Mouse (Mus musculus) urinary bladder, adult 18-20 months (tissue): ENCODE results near the gene Gm20715.
A peak's percentile ranks its signal among the peaks of the same experiment; 100 is the strongest.
"Not testable (repeated sequence)": the region's sequence is repeated elsewhere in the genome, so short reads cannot be mapped to it uniquely, and the experiment has no call there.

Source experiments
- DNase-seq, 2 experiments: peaks; one replicate each; pipeline ENCODE4 v3.0.0; 2022; ENCODE audit warnings: low spot score in 2 of 2, mixed read lengths in 2 of 2

Gene Gm20715

DNA sequence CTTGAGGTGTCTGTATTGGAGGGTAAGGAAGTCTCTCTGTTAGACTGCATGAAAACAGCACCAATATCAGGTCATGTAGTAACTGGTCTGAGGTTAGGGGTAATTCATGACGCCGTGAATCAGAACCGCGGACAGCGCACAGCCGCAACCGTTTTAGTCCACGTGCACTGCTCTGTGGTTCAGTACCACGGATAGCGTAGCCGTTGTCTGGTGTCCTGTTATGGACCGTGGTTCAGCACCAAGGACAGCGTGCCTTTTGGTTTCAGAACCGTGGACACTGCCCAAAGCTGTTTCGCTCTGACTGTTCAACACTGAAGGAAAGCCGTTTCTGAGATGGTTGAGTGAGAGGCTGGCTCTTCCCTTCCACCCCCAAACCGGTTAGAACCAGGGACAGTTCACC, at the start of gene Gm20715:
Gm20715 (plus strand) TSS at position 235 of the 400 bp plus-strand sequence.
- DNase-seq: peak; percentile 88 to 91

DNA sequence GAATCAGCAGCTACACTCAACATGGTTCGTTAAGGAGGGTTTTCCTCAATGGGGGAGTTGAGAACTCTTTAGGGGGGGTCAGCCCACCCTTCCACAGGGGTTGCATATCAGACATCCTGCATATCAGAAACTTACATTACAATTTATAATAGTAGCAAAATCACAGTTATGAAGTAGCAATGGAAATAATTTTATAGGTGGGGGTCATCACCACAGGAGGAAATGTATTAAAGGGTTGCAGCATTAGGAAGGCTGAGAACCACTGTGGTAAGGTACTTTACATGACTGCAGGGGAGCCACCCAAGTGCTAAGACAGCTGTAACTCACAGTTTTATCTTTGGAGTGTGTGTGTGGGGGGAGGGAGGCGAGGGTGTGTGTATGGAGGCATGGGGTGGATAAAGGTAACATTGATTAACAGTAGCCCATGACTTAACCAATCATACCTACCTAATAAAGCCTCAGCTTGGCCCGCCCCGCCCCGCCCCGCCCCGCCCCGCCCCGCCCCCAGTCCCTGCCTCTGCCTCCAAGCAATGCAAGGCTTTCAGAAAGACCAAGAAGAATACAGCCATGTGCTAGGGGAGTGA, 49.5 kb upstream of the Gm20715 start:
- no peak for DNase-seq

DNA sequence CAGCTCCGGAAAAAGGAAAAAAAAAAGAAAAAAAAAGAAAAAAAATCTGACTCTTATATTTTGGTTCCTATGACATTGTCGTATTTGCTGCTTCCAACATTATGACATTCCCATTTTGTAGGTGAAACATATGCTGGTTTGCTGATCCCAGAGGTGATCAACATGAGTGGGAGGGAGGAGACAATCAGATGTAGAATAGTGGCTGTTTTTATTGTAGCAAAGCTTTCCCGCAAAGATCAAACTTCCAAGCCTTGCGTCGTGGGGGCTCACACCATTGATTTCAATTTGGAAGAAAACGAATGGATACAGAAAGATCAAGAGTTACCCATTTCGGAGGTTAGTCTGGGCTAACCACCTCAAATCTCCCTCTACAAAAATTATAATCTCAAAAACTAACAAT, 48.3 kb upstream of the Gm20715 start:
- no peak for DNase-seq

DNA sequence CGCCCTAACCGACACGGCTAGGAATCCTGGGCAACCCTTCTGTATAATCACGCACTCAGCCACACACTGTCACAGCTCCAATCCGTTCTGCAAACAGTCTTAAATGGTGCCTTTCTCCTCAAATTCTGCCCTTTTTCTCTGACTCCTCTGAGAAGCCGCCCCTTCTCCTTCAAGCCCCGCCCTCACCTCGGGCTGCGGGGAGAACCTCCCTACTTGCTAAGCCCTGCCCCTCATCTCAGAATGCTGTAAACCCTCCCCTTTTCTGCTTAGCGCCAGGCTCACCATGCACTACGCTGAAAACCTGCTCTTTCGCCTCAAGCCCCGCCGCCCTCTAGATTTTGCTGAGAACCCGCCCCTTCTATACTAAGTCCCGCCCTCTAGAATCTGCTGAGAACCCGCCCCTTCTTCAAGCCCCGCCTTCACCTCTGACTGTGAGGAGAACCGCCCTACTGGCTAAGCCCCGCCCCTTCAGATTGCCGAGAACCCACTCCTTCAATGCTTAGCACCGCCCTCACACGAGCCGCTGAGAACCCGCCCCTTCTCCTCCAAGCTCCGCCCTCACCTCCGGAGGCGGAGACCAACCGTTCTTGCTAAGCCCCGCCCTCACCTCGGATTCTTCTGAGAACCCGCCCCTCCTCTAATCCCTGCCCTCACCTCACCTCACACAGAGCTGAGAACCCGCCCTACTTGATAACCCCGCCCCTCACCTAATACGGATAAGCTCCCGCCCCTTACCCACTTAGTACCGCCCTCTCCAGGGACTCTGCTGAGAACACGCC, 47.6 kb upstream of the Gm20715 start:
- DNase-seq: peak; percentile 98 to 99

DNA sequence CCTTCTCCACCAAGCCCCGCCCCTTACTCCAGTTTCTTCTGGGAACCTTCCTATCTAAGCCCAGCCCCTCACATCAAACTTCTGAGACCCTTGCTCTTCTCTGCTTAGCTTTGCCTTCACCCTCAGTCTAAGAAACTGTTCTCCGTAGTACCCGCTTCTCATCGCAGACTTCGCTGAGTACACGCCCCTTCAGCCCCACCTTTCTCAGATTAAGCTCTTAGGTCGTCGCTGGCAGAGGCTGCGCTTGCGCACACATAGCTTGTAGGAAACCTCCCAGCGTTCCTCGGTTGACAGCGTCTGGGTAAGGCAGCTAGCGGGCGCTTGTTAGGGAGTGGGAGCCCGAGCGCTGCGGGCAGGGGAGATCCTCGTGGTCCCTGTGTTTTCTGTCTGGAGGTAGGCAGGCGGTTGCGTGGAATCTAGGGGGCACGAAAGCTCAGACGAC, 47.0 kb upstream of the Gm20715 start, which contains the start of gene Zfp78:
Zfp78 (plus strand) TSS at position 234 of the 442 bp plus-strand sequence.
- DNase-seq: no peak

DNA sequence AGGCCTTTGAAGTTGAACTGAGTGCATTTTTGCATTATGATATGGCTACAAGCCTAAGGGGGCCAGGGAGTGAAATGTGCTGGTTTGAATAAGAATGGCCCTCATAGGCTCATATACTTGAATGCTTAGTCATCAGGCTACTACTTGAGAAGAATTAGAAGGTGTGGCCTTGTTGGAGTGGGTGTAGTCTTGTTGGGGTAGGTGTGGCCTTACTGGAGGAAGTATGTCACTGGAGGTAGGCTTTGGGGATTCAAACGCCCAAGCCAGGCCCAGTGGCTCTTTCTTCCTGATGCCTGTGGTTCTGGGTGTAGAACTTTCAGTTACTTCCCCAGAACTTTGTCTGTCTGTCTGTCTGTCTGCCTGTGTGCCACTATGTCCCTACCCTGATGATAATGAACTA, 45.3 kb upstream of the Gm20715 start:
- DNase-seq: no peak

DNA sequence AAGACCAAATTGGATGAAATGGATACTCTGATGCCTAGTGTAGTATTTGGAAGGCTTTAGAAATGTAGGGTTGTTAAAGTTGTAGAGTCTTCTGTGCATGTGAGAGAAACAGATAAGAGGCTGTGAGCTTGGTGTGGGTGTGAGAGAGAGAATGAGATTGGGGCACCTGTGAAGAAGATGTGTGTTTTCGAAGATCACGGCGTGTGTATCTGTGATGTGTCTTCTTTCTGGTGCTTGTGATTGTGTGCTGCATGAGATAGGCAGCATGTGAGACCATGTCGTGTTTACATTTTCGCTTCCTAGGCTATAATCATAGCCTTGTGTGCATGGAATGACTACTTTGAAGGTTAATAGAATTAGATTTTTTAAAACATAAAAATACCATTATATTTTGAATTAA, 42.9 kb upstream of the Gm20715 start:
- DNase-seq: no peak

DNA sequence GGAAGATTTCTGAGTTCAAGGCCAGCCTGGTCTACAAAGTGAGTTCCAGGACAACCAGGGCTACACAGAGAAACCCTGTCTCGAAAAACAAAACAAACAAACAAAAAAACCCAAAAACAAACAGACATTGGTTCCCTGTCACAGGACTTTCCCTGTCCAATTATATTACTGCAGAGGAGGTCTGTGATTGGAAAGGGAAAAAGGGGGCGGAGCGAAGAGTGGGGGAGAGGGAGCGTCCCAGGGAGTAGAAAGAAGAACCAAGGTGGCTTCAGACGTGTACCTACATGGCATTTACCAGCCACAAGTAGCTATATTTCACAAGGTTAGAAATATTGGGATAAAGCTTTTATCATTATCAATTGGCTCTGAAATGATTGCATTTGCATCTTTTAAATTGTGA, 41.9 kb upstream of the Gm20715 start:
- not testable (repeated sequence) for DNase-seq

DNA sequence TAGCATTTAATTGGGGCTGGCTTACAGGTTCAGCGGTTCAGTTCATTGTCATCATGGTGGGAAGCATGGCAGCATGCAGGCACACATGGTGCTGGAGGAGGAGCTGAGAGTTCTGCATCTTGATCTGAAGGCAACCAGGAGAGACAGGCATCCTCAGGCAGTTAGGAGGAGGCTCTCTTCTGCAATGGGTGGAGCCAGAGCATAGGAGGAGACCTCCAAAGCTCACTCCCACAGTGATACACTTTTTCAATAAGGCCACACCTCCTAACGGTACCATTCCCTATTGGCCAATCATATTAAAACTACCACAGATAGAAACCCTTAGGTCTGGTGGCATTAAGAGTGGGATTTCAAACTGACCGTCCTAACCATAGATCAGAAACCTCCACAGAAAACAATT, 40.6 kb upstream of the Gm20715 start:
- DNase-seq: no peak

DNA sequence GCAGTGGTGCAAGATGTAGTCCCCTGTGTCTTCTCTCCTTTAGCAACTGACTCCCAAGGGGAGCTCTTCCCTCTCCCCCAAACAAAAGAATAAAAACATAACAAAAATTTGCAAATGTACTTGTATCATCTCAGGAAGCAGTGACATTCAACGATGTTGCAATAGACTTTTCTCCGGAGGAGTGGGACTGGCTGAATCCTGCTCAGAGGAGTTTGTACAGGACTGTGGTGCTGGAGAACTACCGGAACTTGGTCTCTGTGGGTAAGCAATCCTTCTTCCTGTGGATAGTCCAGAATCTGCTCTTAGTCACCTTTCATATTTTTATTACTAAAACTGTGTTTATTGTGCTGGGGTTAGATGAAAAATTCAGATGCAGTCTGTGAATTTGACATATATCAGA, 37.1 kb upstream of the Gm20715 start:
- DNase-seq: no peak

DNA sequence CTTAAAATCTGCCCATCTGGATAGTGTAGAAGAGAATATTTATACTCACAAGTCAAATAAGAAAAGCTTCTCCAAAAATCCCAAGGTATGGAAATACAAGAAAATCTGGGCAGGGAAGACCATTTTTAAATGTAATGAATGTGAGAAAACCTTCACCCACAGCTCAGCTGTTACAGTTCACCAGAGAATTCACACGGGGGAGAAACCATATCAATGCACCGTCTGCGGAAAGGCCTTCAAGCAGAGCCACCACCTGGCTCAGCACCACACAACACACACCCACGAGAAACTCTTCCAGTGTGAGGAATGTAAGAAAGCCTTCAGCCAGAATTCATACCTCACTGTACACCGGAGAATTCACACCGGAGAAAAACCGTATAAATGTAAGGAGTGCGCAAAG, 31.6 kb upstream of the Gm20715 start:
- no peak for DNase-seq

DNA sequence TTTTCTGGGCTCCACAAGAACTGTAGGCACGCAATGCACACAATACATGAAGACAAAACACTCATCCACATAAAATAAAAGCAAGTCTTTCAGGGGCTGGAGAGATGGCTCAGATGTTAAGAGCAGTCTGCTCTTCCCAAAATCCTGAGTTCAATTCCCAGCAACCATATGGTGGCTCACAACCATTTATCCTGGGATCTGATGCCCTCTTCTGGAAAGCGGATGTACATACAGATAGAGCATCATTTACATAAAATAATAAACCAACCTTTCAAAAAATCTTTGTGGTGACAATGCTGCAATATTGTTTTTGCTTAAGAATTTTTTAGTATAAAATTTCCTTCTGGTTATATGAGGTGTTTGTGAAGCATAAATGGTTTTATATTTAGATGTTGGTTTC, 28.6 kb upstream of the Gm20715 start:
- no peak for DNase-seq

DNA sequence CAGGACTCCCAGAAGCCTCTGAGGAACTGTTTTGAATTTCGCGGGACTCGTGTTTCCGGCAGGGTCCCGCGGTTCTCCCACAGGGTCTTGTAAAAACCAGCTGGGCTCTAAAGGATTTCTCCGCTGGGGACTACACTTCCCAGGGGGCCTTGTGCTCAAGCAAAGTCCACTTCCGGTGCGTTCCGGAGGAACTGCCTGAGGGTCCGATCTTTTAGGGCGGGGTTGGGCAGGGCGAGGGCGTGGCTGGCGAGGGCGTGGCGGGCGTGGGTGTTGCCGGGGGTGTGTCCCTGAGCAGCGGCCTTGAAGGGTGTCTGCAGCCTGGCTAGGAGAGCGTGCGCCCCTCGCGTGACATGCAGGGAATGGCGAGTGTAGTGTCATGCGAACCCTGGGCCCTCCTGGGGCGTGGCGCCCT, 27.0 kb upstream of the Gm20715 start, which contains the start of gene Zfp28:
Zfp28 (plus strand) TSS at position 252 of the 412 bp plus-strand sequence.
- peak; percentile 88 to 89 for DNase-seq

DNA sequence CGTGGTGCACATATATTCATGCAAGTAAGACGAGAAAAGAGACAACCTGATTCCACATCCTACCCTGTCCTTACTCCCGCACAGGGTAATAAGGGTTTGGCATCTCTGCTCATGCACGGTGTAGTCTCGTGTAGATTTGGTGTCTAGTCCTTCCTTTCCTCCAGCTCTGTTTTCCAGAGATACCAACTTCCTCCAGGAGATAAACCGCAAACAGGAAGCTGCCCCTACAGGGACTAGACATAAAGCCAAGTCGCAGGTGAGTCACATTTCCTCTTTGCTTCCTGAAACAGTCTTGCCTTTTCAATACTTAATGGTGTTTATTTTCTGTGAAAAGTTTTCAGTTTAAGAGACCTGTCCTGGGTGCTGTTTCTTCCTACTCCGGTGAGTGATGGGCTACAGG, 26.1 kb upstream of the Gm20715 start:
- no peak for DNase-seq

DNA sequence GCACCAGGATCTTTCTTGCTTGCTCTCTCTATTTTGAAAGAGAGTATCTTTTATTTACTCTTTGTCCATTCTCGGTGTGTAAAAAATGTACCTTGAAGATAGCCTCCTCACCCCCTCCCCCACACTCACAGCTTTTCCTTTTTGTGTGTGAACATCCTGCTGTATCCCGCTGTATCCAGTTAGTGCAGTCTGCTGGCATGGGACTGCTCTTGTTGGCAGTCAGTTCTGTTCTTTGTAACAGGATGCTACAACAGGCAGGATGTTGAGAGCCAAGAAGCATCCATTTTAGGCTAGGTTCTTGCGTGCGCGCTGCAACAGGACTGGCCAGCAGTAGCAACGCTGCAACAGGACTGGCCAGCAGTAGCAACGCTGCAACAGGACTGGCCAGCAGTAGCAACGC, 23.1 kb upstream of the Gm20715 start:
- no peak for DNase-seq

DNA sequence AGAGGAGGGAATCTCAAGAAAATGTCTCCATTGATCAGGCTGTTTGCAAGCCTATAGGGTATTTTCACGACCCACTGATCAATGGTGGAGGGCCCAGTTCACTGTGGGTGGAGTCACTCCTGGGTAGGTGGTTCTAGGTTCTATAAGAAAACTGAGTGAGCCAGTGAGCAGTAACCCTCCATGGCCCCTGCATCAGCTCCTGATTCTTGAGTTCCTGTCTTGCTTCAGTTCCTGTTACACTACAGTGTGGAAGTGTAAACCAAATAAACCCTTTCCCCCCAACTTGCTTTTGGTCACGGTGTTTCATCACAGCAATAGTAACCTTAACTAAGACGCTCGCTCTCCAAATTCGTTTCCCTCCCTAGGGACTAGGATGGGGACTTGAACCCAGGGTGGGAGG, 21.1 kb upstream of the Gm20715 start:
- no peak for DNase-seq

DNA sequence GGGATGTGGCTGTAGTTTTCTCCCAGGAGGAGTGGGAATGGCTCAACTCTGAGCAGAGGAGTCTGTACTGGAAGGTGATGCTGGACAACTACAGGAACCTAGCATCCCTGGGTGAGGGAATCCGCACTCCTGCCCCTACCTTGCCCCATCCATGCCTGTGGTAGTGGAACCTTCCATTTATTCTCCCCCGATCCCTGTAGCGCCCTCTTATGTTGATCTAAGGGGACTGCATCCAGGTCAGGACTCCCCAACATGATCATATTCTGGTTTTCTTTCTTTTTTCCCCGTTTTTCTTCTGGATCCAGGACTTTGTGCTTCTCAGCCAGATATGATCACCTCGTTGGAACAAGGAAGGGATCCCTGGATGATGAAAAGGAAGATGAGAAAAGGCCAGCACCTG, 20.6 kb upstream of the Gm20715 start:
- DNase-seq: no peak

DNA sequence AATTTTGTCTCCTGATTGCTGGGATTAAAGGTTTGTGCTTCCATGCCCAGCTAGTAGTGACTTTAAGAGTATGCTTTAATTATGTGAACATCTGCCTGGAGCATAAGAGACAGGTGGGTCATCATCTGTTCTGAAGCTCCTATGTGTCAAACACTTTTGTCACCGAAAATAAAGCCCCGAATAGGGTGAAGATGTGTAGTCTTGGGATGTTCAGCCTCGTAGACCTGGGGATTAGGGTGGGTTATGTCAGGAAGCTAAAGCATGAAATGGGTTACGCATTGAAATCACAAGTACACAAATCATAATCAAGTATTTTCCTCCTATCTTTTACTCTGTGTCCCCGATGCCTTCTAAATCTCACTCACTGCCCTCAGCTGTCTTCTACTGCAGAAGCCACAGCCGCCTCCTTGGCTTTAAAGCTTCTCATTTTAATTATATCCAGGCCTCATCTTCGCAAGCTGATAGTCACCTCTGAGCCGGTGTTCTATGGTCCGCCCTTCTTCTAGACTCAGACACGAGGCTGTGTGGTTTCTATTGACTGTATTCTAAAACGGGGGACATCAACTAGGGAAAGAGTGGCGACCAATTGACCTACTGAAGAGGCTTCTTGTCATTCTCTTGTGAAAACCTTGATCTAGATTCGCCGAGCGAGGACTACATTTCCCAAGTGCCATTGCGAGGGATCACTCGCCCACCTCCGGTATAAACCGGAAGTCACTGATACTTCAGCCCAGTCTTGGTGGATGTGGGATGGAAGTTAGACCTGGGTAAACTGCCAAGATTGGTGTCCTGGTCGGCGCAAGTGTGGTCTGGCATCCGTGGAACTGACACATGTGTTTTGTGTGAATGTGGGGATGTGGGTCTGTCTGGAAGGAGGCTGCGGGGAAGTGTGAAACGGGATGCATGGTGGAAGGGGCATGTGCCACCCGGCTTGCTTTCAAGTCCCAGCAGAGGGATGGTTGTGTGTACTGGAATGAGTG, 11.8 kb upstream of the Gm20715 start, which contains the start of gene Smim17:
Smim17 (plus strand) TSS at position 720 of the 980 bp plus-strand sequence.
- DNase-seq: no peak

DNA sequence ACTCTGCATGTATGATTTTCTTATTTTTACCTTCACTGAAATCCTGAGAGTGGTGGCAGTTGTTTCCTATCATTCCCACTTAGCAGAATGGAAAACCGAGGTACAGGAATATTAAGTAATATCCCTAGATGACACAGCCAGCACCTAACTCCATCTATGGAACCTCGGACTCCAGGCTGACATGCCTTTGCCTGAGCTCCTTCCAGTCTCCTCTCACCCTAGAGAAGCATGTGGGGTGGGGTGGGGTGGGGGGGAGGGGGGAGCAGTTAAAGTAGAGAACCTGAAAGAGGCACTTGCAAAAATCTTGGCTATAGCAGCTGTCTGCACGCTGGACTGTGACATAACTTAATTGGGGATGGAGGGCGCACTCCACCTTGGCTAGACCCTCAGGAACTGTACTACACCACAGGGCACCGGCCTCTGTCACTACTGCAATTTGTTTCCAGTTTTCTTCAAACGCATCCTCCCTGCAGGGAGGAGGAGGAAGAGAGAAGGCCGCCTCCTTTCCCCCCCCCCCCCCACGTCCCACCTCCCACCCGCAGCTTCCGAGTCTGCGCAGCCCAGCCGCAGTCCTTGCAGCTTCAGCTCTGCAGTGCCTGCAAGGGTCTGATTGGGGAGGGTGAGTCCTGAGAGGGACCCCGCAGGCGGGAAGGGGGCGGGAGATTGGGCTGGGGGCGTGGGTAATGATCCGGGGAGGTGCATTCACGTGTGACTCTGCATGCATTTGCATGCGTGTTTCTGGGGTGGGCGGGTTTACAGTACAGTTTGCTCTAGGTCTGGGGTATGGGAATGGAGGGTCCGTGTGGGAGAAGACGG, 4.8 kb downstream of the Gm20715 start:
- no peak for DNase-seq

DNA sequence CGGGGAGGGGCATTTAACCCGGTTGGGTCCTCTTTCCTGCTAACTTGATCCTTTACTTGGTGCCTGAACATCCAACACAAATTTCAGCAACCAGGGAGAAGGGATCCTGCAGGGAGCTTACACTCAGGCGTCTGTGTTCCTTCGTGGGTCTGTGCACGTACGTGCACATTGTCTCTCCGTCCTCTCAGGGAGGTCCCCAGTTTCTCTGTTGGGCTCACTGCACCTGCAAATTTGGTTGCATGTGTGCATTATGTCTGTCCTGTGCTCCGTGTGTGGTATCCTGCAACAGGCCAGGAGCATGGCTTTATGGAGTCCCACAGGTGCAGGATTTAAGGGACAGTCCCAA, 5.3 kb downstream of the Gm20715 start:
- no peak for DNase-seq

DNA sequence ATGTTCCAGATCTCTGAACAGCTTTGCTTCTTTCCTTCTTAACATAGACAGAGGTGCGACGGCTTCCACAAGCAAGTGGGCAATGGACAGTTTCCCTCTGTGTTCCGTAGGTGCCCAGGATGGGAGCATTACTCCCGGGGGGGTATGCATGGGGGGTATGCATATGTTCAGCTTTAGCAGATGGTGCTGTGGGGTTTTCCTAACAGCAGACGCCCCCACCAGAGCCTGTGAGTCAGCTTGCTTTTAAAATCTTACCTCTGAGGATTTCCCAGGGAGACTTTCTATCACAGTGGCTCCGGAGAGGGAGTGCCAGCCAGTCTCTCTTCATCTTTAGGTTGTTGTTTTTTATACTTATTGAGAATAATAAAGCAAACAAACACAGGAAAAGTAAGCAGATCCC, 9.8 kb downstream of the Gm20715 start:
- no peak for DNase-seq
